Mouse (Mus musculus): ENCODE data around the gene Olfr998.
"Not testable (repeated sequence)": the region's sequence is repeated elsewhere in the genome, so short reads cannot be mapped to it uniquely, and the experiment has no call there.

Olfr998 gene

DNA sequence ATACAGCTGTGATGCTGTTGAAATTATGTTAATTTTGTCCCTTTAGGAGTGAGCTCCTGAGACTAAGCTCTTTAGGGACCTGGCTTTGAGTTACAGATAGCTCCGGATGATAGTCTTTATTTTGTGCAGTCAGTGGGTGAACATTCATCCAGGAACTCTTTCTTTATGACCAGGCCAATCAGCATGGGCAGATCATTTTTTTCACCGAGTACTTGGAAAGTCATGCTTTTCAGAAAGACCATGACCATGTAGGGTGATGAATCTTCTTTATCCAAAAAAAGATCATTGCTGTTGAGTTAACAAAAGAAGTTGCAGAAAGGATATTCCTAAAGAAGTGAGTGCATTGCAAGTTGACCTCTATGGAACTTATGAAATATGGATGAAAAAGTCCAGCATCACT lies at the start of gene Olfr998:
Gene Olfr998 (plus strand): TSS at position 301 of the 400 bp plus-strand sequence.
- DNase-seq (ENCODE audit: low spot score): not testable (repeated sequence)

DNA sequence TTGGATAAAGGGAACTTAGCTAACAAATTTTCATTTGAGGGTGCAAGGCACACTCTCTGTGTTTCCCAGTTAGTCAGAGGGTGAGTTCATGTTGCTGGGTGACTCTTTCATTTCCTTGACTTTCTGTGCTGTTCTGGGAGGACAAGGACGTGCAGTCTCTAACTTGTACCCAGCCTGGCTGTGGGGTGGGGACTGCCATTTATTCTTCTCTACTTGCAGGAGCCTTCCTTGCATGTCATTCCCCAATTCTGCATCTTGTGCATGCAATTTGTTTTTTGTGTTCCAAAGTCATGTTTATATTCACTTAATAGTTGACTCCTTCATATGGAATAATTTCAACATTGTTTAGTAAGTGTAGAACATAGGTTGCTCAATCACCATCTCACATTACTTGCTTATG lies 33.9 kb upstream of the Olfr998 start:
- no peak for DNase-seq (ENCODE audit: low spot score)

DNA sequence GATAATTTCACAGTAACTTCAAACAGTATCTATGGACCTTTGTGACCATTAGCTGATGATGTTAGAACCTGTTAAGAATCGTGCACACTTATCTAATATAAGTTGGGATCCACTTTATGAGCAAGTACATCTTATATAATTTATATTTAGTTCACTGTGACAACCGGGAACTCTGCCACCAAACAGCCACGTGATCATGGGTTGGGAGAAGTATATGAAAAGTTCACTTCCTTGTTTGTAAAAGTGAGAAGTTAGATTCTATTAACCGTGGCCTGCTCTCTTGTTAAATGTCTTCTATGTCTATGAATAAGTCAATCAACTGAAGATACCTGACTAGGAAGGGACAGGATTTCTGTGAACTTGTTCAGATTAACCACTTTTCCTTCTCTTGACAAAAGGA lies 28.5 kb upstream of the Olfr998 start:
- no peak for DNase-seq (ENCODE audit: low spot score)

DNA sequence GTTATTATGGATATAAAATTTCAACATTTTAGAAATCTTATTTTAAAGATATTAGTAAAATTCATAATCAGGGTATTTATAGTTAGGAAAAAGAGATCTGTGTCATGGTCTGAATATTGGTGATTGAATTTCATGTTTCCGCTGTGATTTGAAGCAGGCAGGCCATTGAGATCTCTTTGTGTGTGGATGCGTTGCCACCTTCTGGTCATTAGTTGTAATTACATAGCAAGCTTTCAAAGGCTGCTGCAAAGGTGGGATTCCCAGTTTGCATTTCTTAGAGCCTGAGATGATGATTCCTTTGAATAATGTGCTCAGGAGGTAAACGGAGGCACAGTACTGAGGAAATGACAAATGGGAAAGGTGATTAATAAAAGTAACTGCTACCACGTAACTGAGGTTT lies 27.6 kb upstream of the Olfr998 start:
- DNase-seq (ENCODE audit: low spot score): peak; percentile 11

DNA sequence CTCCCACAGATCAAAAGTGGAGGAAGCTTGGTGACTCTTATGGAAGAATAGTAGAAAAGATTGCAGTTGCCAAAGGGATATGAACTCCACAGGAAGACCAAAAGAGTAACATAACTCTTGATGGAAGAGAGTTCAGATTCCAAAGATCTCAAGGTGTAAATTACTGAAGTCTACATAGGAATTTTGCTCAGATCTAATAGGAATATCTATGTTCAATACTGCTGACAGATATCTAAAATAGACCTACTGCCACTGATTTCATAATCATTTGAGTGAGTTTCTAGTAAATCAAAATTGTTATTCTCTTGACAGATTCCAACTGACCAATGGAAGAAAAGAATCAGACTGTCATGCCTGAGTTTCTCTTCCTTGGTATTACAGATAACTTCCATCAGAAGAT lies 9.8 kb upstream of the Olfr998 start, which contains the start of gene Olfr996:
Gene Olfr996 (plus strand): TSS at position 301 of the 400 bp plus-strand sequence.
- no peak for DNase-seq (ENCODE audit: low spot score)

DNA sequence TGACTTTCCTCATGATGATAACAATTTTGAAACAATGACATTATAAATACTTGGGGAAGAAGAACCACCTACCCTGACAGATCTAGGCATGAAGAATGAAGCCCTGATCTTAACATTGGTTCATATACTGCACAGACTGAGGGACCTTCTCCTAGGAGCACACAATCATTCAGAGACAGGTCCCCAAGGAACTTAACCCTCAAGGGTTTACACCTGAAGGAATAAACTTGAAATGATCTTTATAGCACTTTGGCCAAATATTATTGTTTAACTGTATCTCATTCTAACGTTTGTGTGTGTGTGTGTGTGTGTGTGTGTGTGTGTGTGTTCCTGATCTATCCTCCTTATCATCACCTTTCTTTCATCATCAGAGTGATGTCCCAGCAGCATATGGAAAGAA lies 23.1 kb downstream of the Olfr998 start, which contains the start of gene Olfr1000:
Gene Olfr1000 (minus strand): TSS at position 101 of the 400 bp plus-strand sequence.
- no peak for DNase-seq (ENCODE audit: low spot score)

All from urinary bladder, postnatal 14 days (tissue).